Mouse (Mus musculus) limb, embryonic 10.5 days (tissue): ENCODE results near the gene Klk9. TPM values are rescaled to one million over a fixed set of nuclear protein-coding genes. Genes with fewer than 3 reads are reported as not detected.
A peak's percentile ranks its signal among the peaks of the same experiment; 100 is the strongest.

ENCODE experiments used
- DNase-seq: peaks from one replicate; pipeline ENCODE4 v3.0.0-alpha.2; 2017; ENCODE audit warnings: low spot score
- H3K27ac ChIP-seq: fragments of 300-500 bp; sonication (generic); 2 replicates; pipeline ENCODE4 v1.5.1; 2016; ENCODE audit warnings: mild to moderate bottlenecking
- H3K27me3 ChIP-seq: fragments of 300-500 bp; sonication (generic); 2 replicates; pipeline ENCODE4 v1.6.1; 2016; ENCODE audit warnings: low read depth, mild to moderate bottlenecking; ENCODE audit not compliant: poor library complexity, severe bottlenecking
- H3K36me3 ChIP-seq: fragments of 300-500 bp; sonication (generic); 2 replicates; pipeline ENCODE4 v1.6.1; 2016; ENCODE audit warnings: mild to moderate bottlenecking, moderate library complexity
- H3K4me1 ChIP-seq: fragments of 300-500 bp; sonication (generic); 2 replicates; pipeline ENCODE4 v1.6.1; 2016
- H3K4me3 ChIP-seq: fragments of 300-500 bp; sonication (generic); 2 replicates; pipeline ENCODE4 v1.5.1; 2016; ENCODE audit warnings: mild to moderate bottlenecking, moderate library complexity
- H3K9me3 ChIP-seq: fragments of 300-500 bp; sonication (generic); replicated peaks from 2 replicates; pipeline ENCODE4 v1.6.1; 2016; ENCODE audit warnings: mild to moderate bottlenecking
- WGBS: fragments of 180-500 bp; shearing (Covaris S2); methylation state at CpG from one replicate; pipeline ENCODE4 v1.1.7; 2016; 5-methylcytosine and 5-hydroxymethylcytosine counted together
- polyA plus RNA-seq: library from polyadenylated mRNA; unstranded; fragments of >200 nt; fragmentation: Nextera tagmentation; extraction: Ambion mirVana; gene quantifications from 2 replicates; pipeline ENCODE4 v1.2.1, GENCODE M21; 2016

Gene Klk9
- polyA plus RNA-seq, 1 experiment from 2014 or later: 0.09 TPM

DNA sequence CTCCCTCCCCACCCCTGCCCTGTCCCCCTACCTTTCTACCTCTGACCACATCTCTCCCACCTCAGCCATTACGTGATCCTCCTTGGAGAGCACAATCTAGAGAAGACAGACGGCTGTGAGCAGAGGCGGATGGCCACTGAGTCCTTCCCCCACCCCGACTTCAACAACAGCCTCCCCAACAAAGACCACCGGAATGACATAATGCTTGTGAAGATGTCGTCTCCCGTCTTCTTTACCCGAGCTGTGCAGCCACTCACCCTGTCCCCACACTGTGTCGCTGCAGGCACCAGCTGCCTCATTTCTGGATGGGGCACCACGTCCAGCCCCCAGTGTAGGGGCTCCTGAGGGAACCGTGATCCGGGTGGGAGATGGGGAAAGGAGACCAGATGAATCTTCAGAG, 14.3 kb upstream of the Klk9 start:
- 0 out of 2 replicates have a peak, but pooled peaks cover 4% of the 10 kb centered on the region for H3K27me3 ChIP-seq
- H3K27ac ChIP-seq: no peak overlapping the region
- H3K4me1 ChIP-seq: peaks cover 5% of the 10 kb centered on the region
- WGBS: 89% methylated on average over 12 of the region's 12 CpGs
- DNase-seq: peak; percentile 19
- no peaks in the 10 kb centered on the region for H3K36me3 ChIP-seq
- H3K9me3 ChIP-seq: no peaks in the 10 kb centered on the region
- no peak overlapping the region for H3K4me3 ChIP-seq

GRCm38 (mm10) chr7:43778176-43778970, 13.3 kb upstream of the Klk9 start:
- no peak overlapping the region for H3K27ac ChIP-seq
- H3K36me3 ChIP-seq: no peaks in the 10 kb centered on the region
- H3K9me3 ChIP-seq: no peaks in the 10 kb centered on the region
- WGBS: 92% methylated on average over 10 of the region's 10 CpGs
- no peak overlapping the region for H3K4me3 ChIP-seq
- DNase-seq: peak; percentile 16
- peaks cover 11% of the 10 kb centered on the region for H3K4me1 ChIP-seq
- peaks cover 12% of the 10 kb centered on the region for H3K27me3 ChIP-seq

DNA sequence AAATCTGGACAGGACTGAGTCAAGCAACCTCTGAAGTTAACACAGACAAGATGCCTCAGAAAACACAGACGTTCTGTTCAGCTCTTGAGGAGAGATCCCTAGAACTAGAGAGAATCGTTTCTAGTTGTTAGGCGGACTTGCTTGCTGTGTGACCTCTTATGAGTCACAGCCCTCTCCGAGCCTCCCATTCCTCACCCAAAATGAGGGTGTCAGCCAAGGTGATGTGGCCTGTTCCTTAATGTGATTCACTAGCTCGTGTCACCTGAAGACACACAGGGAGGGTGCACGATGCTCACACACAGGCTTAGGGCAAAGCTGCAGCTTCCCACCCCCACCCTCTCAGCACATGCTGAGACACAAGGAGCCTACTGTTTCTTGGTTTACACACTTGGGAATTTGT, 11.4 kb upstream of the Klk9 start:
- DNase-seq: no peak
- Histone ChIP-seq H3K4me1 (peaks cover 7% of the 10 kb centered on the region), H3K27ac (no peak overlapping the region), H3K27me3 (peaks cover 28% of the 10 kb centered on the region), H3K9me3 (no peaks in the 10 kb centered on the region), H3K36me3 (no peaks in the 10 kb centered on the region), H3K4me3 (no peak overlapping the region)
- 75% methylated on average over 6 of the region's 6 CpGs for WGBS

DNA sequence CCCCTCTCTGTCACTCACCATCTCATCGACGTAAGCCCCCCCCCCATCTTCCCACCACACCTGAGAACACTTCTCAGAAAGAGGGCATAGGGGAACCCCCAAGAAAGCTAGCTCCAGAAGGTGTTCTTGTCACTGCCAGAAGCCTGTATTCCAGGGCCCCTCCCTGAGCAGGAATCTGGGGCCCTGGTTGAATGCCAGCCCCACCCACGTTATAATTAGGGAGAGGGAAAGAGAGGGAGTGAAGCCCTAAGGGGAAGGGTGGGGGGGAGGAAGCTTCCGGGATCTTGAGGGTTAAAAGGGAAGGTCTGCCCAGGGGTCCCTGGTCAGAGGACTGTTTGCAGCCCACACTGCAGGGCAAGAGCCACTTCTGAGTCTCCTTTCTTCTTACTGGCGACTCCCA, 10.9 kb upstream of the Klk9 start, which contains the start of gene Klk10:
Gene Klk10 (plus strand): TSS at position 290 of the 400 bp plus-strand sequence.
- H3K36me3 ChIP-seq: no peaks in the 10 kb centered on the region
- H3K27ac ChIP-seq: no peak within 1 kb of the TSS
- no peak for DNase-seq
- peaks cover 28% of the 10 kb centered on the region for H3K27me3 ChIP-seq
- WGBS: 45% methylated on average over 5 of the region's 5 CpGs
- no peak within 1 kb of the TSS for H3K4me3 ChIP-seq
- peaks cover 6% of the 10 kb centered on the region for H3K4me1 ChIP-seq
- no peaks in the 10 kb centered on the region for H3K9me3 ChIP-seq

DNA sequence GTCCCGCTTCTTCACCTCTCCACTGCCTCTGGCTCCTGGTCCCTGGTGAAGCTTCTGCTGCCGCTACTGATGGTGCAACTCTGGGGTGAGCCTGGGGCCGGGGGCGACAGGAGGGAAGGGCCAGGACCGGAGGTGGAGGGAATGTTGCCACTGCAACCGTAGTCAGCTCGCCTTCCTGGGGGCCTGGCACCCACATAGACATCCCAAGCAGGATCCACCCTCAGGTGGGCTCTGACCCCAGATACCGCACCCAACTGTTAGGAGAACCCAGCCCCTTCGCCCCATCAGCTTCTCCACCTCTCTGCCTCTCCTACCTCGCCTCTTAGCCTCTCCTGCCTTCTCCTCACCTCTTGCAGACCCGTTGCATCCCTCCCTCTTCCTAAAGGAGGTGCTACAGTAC, 10.2 kb upstream of the Klk9 start:
- WGBS: 85% methylated on average over 11 of the region's 11 CpGs
- H3K27me3 ChIP-seq: peaks cover 28% of the 10 kb centered on the region
- DNase-seq: no peak
- H3K36me3 ChIP-seq: no peaks in the 10 kb centered on the region
- no peak overlapping the region for H3K4me3 ChIP-seq
- no peak overlapping the region for H3K27ac ChIP-seq
- no peaks in the 10 kb centered on the region for H3K9me3 ChIP-seq
- H3K4me1 ChIP-seq: peaks cover 6% of the 10 kb centered on the region

GRCm38 (mm10) chr7:43782275-43783265, 9.1 kb upstream of the Klk9 start:
- 10% methylated on average over 36 of the region's 36 CpGs for WGBS
- peak; percentile 90 for DNase-seq
- peak overlapping the region; percentile 40 for H3K4me3 ChIP-seq
- H3K36me3 ChIP-seq: no peaks in the 10 kb centered on the region
- H3K9me3 ChIP-seq: no peaks in the 10 kb centered on the region
- H3K27me3 ChIP-seq: peaks cover 28% of the 10 kb centered on the region
- H3K27ac ChIP-seq: peak overlapping the region; percentile 46; the same call in 1 of the 2 replicates
- peaks cover 6% of the 10 kb centered on the region for H3K4me1 ChIP-seq

DNA sequence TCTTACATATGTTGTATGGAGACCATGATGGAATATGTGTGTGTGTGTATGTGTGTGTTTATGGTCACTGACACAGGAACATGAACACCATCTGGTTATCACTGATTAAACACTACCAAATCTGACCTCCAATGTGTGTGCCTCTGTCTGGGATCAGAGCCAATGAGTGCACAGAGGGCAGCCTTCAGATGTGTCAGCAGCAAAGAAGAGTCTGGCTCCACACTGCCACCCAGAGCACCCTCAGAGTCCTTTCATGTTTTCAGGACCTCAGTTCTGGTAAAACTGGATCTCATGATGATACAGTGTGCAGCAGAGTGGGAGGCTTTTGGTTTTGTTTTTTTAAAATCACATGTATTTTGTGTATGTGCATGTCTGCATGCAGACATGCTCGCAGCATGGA, 6.4 kb upstream of the Klk9 start:
- DNase-seq: no peak

GRCm38 (mm10) chr7:43788096-43788495, 3.6 kb upstream of the Klk9 start:
- Histone ChIP-seq H3K4me3 (no peak overlapping the region), H3K27ac (no peak overlapping the region), H3K9me3 (no peaks in the 10 kb centered on the region), H3K36me3 (no peaks in the 10 kb centered on the region), H3K27me3 (peaks cover 19% of the 10 kb centered on the region), H3K4me1 (no peaks in the 10 kb centered on the region)
- no peak for DNase-seq
- WGBS: 75% methylated on average over 3 of the region's 3 CpGs

More for the DNA sequence above, 6.4 kb upstream of the Klk9 start:
- WGBS: 88% methylated on average over 1 of the region's 1 CpGs
- Histone ChIP-seq H3K9me3 (no peaks in the 10 kb centered on the region), H3K27me3 (peaks cover 28% of the 10 kb centered on the region), H3K36me3 (no peaks in the 10 kb centered on the region), H3K4me1 (peaks cover 6% of the 10 kb centered on the region), H3K4me3 (no peak overlapping the region), H3K27ac (no peak overlapping the region)

GRCm38 (mm10) chr7:43789295-43789694, 2.4 kb upstream of the Klk9 start:
- no peaks in the 10 kb centered on the region for H3K9me3 ChIP-seq
- H3K27ac ChIP-seq: no peak overlapping the region
- DNase-seq: no peak
- 72% methylated on average over 2 of the region's 2 CpGs for WGBS
- H3K36me3 ChIP-seq: no peaks in the 10 kb centered on the region
- peaks cover 14% of the 10 kb centered on the region for H3K27me3 ChIP-seq
- H3K4me1 ChIP-seq: no peaks in the 10 kb centered on the region
- no peak overlapping the region for H3K4me3 ChIP-seq

DNA sequence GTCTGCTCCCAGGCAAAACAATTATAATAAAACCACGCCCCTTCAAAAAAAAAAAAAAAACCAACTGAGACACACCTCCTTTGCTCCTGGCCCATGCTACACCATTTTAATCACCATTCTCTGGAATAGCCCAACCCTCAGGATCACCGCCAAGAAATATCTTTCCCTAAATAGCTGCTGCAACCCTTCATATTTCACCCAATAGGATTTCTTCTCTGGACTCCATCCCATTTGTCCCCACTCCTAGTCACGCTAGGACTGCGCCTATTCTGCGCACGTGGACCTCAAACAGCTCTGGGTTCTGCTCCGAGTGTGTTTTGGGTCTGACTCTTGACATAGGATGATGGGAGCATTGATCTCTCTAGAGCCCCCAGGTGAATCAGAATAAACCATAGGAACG, 4.7 kb downstream of the Klk9 start:
- DNase-seq: no peak
- peak overlapping the region; percentile 56 for H3K4me3 ChIP-seq
- 8% methylated on average over 8 of the region's 8 CpGs for WGBS
- peaks cover 54% of the 10 kb centered on the region for H3K27me3 ChIP-seq
- no peaks in the 10 kb centered on the region for H3K36me3 ChIP-seq
- H3K9me3 ChIP-seq: no peaks in the 10 kb centered on the region
- no peak overlapping the region for H3K27ac ChIP-seq
- peaks cover 16% of the 10 kb centered on the region for H3K4me1 ChIP-seq

GRCm38 (mm10) chr7:43797333-43797769, 5.7 kb downstream of the Klk9 start, which contains the start of gene Klk8:
Gene Klk8 (plus strand): TSS chr7:43797577.
- WGBS: under 1% methylated on average over 28 of the region's 28 CpGs
- peak within 1 kb of the TSS; percentile 56 for H3K4me3 ChIP-seq
- H3K4me1 ChIP-seq: peaks cover 16% of the 10 kb centered on the region
- H3K27ac ChIP-seq: no peak within 1 kb of the TSS; the same call in 1 of the 2 replicates
- H3K9me3 ChIP-seq: no peaks in the 10 kb centered on the region
- peaks cover 54% of the 10 kb centered on the region for H3K27me3 ChIP-seq
- H3K36me3 ChIP-seq: no peaks in the 10 kb centered on the region
- peak; percentile 56 for DNase-seq

DNA sequence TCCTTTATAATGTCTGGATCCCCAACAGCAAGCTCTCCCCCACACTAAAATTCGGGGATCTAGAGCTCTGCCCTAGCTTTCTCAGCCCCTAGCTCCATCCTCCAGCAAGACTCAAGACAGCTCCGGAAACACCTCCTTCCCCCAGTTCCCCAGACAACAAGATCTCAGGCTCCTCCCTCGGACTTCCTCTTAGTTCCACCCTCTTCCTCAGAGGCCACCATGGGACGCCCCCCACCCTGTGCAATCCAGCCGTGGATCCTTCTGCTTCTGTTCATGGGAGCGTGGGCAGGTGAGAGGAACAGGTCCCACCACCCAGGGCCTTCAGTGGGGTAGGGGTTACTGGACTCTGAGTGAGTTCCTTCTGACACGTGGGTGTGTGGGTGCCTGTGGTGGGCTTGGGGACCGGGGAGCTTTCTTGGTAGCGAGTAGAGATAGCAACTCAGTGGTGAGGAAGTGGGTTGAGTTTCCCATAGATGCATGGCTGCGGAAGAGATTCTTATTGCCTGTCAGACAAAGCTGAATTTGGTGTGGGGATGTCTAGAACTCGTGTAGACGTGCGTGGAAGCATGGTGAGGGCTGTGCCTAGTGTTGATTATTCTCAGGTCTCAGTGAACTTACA, 6.3 kb downstream of the Klk9 start:
- Histone ChIP-seq H3K27me3 (peaks cover 54% of the 10 kb centered on the region), H3K4me3 (peak overlapping the region; percentile 56), H3K36me3 (no peaks in the 10 kb centered on the region), H3K9me3 (no peaks in the 10 kb centered on the region), H3K4me1 (peaks cover 16% of the 10 kb centered on the region), H3K27ac (no peak overlapping the region)
- 40% methylated on average over 13 of the region's 13 CpGs for WGBS
- DNase-seq: no peak
